Mouse (Mus musculus) intestine, embryonic 16.5 days (tissue): ENCODE measurements at regions not wholly inside any gene's neighbourhood (a gene's known extent, or its start where the extent isn't known, plus 50 kb on each side); places are given as distances from the start of the nearest gene placed in this dataset.
A peak's percentile ranks its signal among the peaks of the same experiment; 100 is the strongest.

Experiments
- ATAC-seq: fragments of 200-750 bp; cut with Nextera tagmentation; 2 replicates; pipeline ENCODE4 v1.8.0; 2017; ENCODE audit warnings: moderate TSS enrichment, moderate library complexity
- H3K27ac ChIP-seq: fragments of 300-500 bp; sonication (generic); 2 replicates; pipeline ENCODE4 v1.5.1; 2014; ENCODE audit warnings: mild to moderate bottlenecking, low read length
- H3K27me3 ChIP-seq: fragments of 300-500 bp; sonication (generic); replicated peaks from 2 replicates; pipeline ENCODE4 v1.6.1; 2014; ENCODE audit warnings: low read length, control low read depth, mixed read lengths; ENCODE audit not compliant: control insufficient read depth, insufficient read depth
- H3K36me3 ChIP-seq: fragments of 300-500 bp; sonication (generic); 2 replicates; pipeline ENCODE4 v1.6.1; 2014; ENCODE audit warnings: low read length, control low read depth; ENCODE audit not compliant: control insufficient read depth, insufficient read depth
- H3K4me1 ChIP-seq: fragments of 300-500 bp; sonication (generic); 2 replicates; pipeline ENCODE4 v1.6.1; 2014; ENCODE audit warnings: low read length, control low read depth, mixed read lengths; ENCODE audit not compliant: control insufficient read depth, insufficient read depth
- H3K4me2 ChIP-seq: fragments of 300-500 bp; sonication (generic); 2 replicates; pipeline ENCODE4 v1.6.1; 2014; ENCODE audit warnings: low read depth, low read length, control low read depth
- H3K4me3 ChIP-seq: fragments of 300-500 bp; sonication (generic); 2 replicates; pipeline ENCODE4 v1.5.1; 2014; ENCODE audit warnings: mild to moderate bottlenecking, low read length
- H3K9ac ChIP-seq: fragments of 300-500 bp; sonication (generic); 2 replicates; pipeline ENCODE4 v1.6.1; 2014; ENCODE audit warnings: low read depth, low read length
- H3K9me3 ChIP-seq: fragments of 300-500 bp; sonication (generic); 2 replicates; pipeline ENCODE4 v1.6.1; 2016; ENCODE audit warnings: low read length, control low read depth; ENCODE audit not compliant: control insufficient read depth
- WGBS: fragments of 180-500 bp; shearing (Covaris S2); extraction: QIAGEN DNeasy Blood & Tissue Kit; methylation state at CpG from one replicate; pipeline ENCODE4 v1.1.7; 2014; 5-methylcytosine and 5-hydroxymethylcytosine counted together

GRCm38 (mm10) chr17:70942478-70942877 is 60.0 kb upstream of the Myom1 start:
- no peak overlapping the region for H3K4me3 ChIP-seq
- no peaks in the 10 kb centered on the region for H3K4me1 ChIP-seq
- H3K27me3 ChIP-seq = no peaks in the 10 kb centered on the region
- H3K4me2 ChIP-seq = no peak overlapping the region
- no peak overlapping the region for H3K9ac ChIP-seq
- H3K36me3 ChIP-seq = no peaks in the 10 kb centered on the region
- H3K9me3 ChIP-seq = no peaks in the 10 kb centered on the region
- H3K27ac ChIP-seq = no peak overlapping the region
- WGBS = 90% methylated on average over 5 of the region's 5 CpGs
- no peak for ATAC-seq

- H3K4me2 ChIP-seq = no peak overlapping the region
- no peak for ATAC-seq
- H3K27me3 ChIP-seq = no peaks in the 10 kb centered on the region
- H3K36me3 ChIP-seq = no peaks in the 10 kb centered on the region
- H3K4me1 ChIP-seq = no peaks in the 10 kb centered on the region
- H3K9me3 ChIP-seq = no peaks in the 10 kb centered on the region
- 95% methylated on average over 1 of the region's 1 CpGs for WGBS
- H3K9ac ChIP-seq = no peak overlapping the region
- H3K27ac ChIP-seq = no peak overlapping the region
- H3K4me3 ChIP-seq = no peak overlapping the region
Measured at GRCm38 (mm10) chr17:70934258-70934657, 68.2 kb upstream of the Myom1 start.

GRCm38 (mm10) chr17:70933122-70934050 is 69.0 kb upstream of the Myom1 start:
- no peaks in the 10 kb centered on the region for H3K9me3 ChIP-seq
- H3K9ac ChIP-seq = no peak overlapping the region
- H3K4me3 ChIP-seq = no peak overlapping the region
- no peak overlapping the region for H3K4me2 ChIP-seq
- ATAC-seq = 0 out of 2 replicates have a peak, but pooled peaks have one; percentile 31
- no peak overlapping the region for H3K27ac ChIP-seq
- no peaks in the 10 kb centered on the region for H3K27me3 ChIP-seq
- no peaks in the 10 kb centered on the region for H3K4me1 ChIP-seq
- 35% methylated on average over 4 of the region's 4 CpGs for WGBS
- H3K36me3 ChIP-seq = no peaks in the 10 kb centered on the region

- no peaks in the 10 kb centered on the region for H3K4me1 ChIP-seq
- no peak overlapping the region for H3K4me2 ChIP-seq
- no peaks in the 10 kb centered on the region for H3K36me3 ChIP-seq
- ATAC-seq = no peak
- H3K4me3 ChIP-seq = no peak overlapping the region
- H3K27me3 ChIP-seq = no peaks in the 10 kb centered on the region
- no peak overlapping the region for H3K9ac ChIP-seq
- H3K27ac ChIP-seq = no peak overlapping the region
- no peaks in the 10 kb centered on the region for H3K9me3 ChIP-seq
Measured at GRCm38 (mm10) chr17:70932565-70932964, 69.9 kb upstream of the Myom1 start.

GRCm38 (mm10) chr17:70930600-70930999 is 71.8 kb upstream of the Myom1 start:
- Histone ChIP-seq H3K27me3 (no peaks in the 10 kb centered on the region), H3K36me3 (no peaks in the 10 kb centered on the region), H3K4me2 (no peak overlapping the region), H3K27ac (no peak overlapping the region), H3K4me3 (no peak overlapping the region), H3K4me1 (no peaks in the 10 kb centered on the region), H3K9me3 (no peaks in the 10 kb centered on the region), H3K9ac (no peak overlapping the region)
- 88% methylated on average over 9 of the region's 9 CpGs for WGBS
- no peak for ATAC-seq

- Histone ChIP-seq H3K9ac (no peak overlapping the region), H3K4me3 (no peak overlapping the region), H3K4me2 (no peak overlapping the region), H3K4me1 (no peaks in the 10 kb centered on the region), H3K27ac (no peak overlapping the region), H3K36me3 (no peaks in the 10 kb centered on the region), H3K27me3 (no peaks in the 10 kb centered on the region), H3K9me3 (no peaks in the 10 kb centered on the region)
- ATAC-seq = no peak
- 64% methylated on average over 1 of the region's 1 CpGs for whole genome bisulfite sequencing
Measured at GRCm38 (mm10) chr17:70929582-70929981, 72.9 kb upstream of the Myom1 start.

- no peaks in the 10 kb centered on the region for H3K27me3 ChIP-seq
- H3K4me3 ChIP-seq = no peak overlapping the region
- no peak for ATAC-seq
- WGBS = 86% methylated on average over 8 of the region's 8 CpGs
- H3K9me3 ChIP-seq = no peaks in the 10 kb centered on the region
- H3K36me3 ChIP-seq = no peaks in the 10 kb centered on the region
- no peak overlapping the region for H3K27ac ChIP-seq
- no peaks in the 10 kb centered on the region for H3K4me1 ChIP-seq
- H3K9ac ChIP-seq = no peak overlapping the region
- H3K4me2 ChIP-seq = no peak overlapping the region
Measured at GRCm38 (mm10) chr17:70924565-70925220, 71.3 kb upstream of the Tgif1 start.

GRCm38 (mm10) chr17:70921681-70922080 is 68.3 kb upstream of the Tgif1 start:
- H3K4me2 ChIP-seq = no peak overlapping the region
- no peak for ATAC-seq

GRCm38 (mm10) chr17:70920181-70920580 is 66.8 kb upstream of the Tgif1 start:
- peaks cover 3% of the 10 kb centered on the region; the same call in 1 of the 2 replicates for H3K4me1 ChIP-seq

More at GRCm38 (mm10) chr17:70921681-70922080, 68.3 kb upstream of the Tgif1 start:
- H3K36me3 ChIP-seq = no peaks in the 10 kb centered on the region
- H3K4me3 ChIP-seq = no peak overlapping the region
- H3K4me1 ChIP-seq = peaks cover 3% of the 10 kb centered on the region; the same call in 1 of the 2 replicates
- H3K9me3 ChIP-seq = no peaks in the 10 kb centered on the region
- no peak overlapping the region for H3K27ac ChIP-seq
- 57% methylated on average over 13 of the region's 13 CpGs for WGBS
- H3K9ac ChIP-seq = no peak overlapping the region
- no peaks in the 10 kb centered on the region for H3K27me3 ChIP-seq

More at GRCm38 (mm10) chr17:70920181-70920580, 66.8 kb upstream of the Tgif1 start:
- Histone ChIP-seq H3K27ac (no peak overlapping the region), H3K4me2 (no peak overlapping the region), H3K9ac (no peak overlapping the region), H3K4me3 (no peak overlapping the region), H3K27me3 (no peaks in the 10 kb centered on the region), H3K9me3 (no peaks in the 10 kb centered on the region), H3K36me3 (no peaks in the 10 kb centered on the region)
- ATAC-seq = no peak
